Mouse (Mus musculus) testis, adult 2 months (tissue): Measurements from ENCODE around the gene Nuak1. TPM values are rescaled to one million over a fixed set of nuclear protein-coding genes. Genes with fewer than 3 reads are reported as not detected.

Experiments used
- H3K27ac ChIP-seq: fragments of 200-500 bp; 2 replicates; pipeline ENCODE4 v1.5.1; 2012; ENCODE audit warnings: low read depth, low read length; ENCODE audit not compliant: control insufficient read depth, insufficient read depth
- H3K27me3 ChIP-seq: fragments of 200-500 bp; 2 replicates; pipeline ENCODE4 v1.6.1; 2012; ENCODE audit warnings: mild to moderate bottlenecking, low read length, moderate library complexity; ENCODE audit not compliant: control insufficient read depth, insufficient read depth
- H3K36me3 ChIP-seq: fragments of 200-500 bp; 2 replicates; pipeline ENCODE4 v1.6.1; 2012; ENCODE audit warnings: mild to moderate bottlenecking, low read length; ENCODE audit not compliant: control insufficient read depth, insufficient read depth
- H3K4me1 ChIP-seq: fragments of 200-500 bp; 2 replicates; pipeline ENCODE4 v1.6.1; 2012; ENCODE audit warnings: low read length; ENCODE audit not compliant: control insufficient read depth, insufficient read depth
- H3K4me3 ChIP-seq: fragments of 200-500 bp; 2 replicates; pipeline ENCODE4 v1.5.1; 2012; ENCODE audit warnings: low read depth, mild to moderate bottlenecking, low read length, moderate library complexity, mixed read lengths; ENCODE audit not compliant: control insufficient read depth
- CTCF ChIP-seq: fragments of 200-500 bp; IDR thresholded peaks from 2 replicates; pipeline ENCODE4 v1.5.1; 2012; ENCODE audit warnings: low read depth, mild to moderate bottlenecking, inconsistent platforms, low read length, moderate library complexity; ENCODE audit not compliant: control insufficient read depth, insufficient read depth, insufficient replicate concordance
- POLR2A ChIP-seq: fragments of 200-500 bp; IDR thresholded peaks from 2 replicates; pipeline ENCODE4 v1.6.1; 2012; ENCODE audit warnings: low read depth, mild to moderate bottlenecking, inconsistent platforms, low read length, moderate library complexity; ENCODE audit not compliant: control insufficient read depth
- polyA plus RNA-seq: library from polyadenylated mRNA; depleted of rRNA; stranded (reverse); fragments of >200 nt; gene quantifications from 2 replicates; pipeline ENCODE4 v1.2.3, GENCODE M21; 2012

Gene Nuak1
- polyA plus RNA-seq, 1 experiment = 1.6 TPM

GRCm38 (mm10) chr10:84481327-84481671 lies 40.9 kb upstream of the Nuak1 start:
- peaks cover 9% of the 10 kb centered on the region for H3K4me1 ChIP-seq
- no peak overlapping the region for H3K4me3 ChIP-seq
- H3K36me3 ChIP-seq = no peaks in the 10 kb centered on the region
- H3K27ac ChIP-seq = no peak overlapping the region
- no peak for TF ChIP-seq POLR2A
- no peak for TF ChIP-seq CTCF
- no peaks in the 10 kb centered on the region for H3K27me3 ChIP-seq

DNA sequence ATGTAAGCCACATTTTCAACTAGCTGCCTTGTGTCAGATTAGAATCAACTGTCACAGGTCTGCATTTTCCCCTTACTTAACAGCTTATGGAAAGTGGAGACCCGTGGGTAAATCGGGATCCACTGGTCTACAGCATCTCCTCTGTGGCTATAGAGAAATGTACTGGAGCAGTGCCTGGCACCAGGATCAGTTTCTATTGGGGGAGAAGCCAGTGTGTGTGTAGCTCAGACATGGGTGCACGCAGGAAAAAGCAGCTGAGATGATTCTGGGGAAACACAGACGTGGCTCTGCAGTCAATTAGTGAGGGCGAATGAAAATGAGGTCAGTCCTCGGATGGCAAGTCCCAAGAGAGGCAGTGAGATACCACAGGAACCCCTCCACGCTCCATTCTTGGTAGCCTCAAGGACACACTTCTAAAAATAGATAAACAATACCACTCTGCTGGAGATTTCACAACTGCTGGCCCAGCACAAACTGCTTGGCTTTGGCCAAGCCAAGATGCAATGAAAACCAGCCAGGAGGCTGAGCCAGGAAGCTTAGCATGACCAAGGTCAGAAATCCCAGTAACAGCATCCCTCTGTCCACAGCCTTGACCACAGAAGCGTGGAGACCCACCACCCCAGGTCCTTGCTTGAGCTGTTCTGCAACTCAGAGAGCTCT lies 40.4 kb upstream of the Nuak1 start:
- TF ChIP-seq CTCF (no peak), POLR2A (no peak)
- no peak overlapping the region for H3K4me3 ChIP-seq
- no peak overlapping the region for H3K27ac ChIP-seq

GRCm38 (mm10) chr10:84480146-84480545 lies 39.7 kb upstream of the Nuak1 start:
- Histone ChIP-seq H3K27ac (no peak overlapping the region), H3K4me3 (no peak overlapping the region), H3K4me1 (peaks cover 5% of the 10 kb centered on the region), H3K27me3 (no peaks in the 10 kb centered on the region), H3K36me3 (no peaks in the 10 kb centered on the region)
- TF ChIP-seq CTCF (no peak), POLR2A (no peak)

More for the DNA sequence above, 40.4 kb upstream of the Nuak1 start:
- H3K27me3 ChIP-seq = no peaks in the 10 kb centered on the region
- H3K4me1 ChIP-seq = peaks cover 7% of the 10 kb centered on the region
- H3K36me3 ChIP-seq = no peaks in the 10 kb centered on the region

DNA sequence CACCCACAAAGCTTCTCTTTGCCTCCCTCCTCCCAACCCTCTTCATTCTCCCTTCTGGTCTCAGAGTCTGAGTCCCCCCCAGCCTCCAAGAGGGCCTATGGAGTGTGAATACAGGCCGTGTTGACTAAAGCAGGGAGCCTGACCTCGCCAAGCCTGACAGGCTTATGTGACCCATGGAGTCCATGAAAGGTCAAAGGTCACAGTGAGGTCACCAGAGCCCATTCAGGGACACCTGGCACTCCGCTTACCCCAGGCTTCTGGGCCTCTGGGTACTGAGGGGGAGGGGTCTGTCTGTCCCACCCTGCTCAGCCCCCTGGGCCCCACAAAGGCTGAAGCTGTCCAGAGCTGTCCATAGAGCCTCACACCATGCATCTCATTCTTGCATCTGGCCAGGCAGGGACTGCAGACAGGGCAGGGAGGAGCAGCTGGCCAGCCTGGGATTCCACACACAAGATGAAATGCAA lies 37.2 kb upstream of the Nuak1 start:
- TF ChIP-seq CTCF = no peak
- no peak for TF ChIP-seq POLR2A
- H3K4me3 ChIP-seq = no peak overlapping the region
- H3K4me1 ChIP-seq = peaks cover 5% of the 10 kb centered on the region
- H3K27me3 ChIP-seq = no peaks in the 10 kb centered on the region
- H3K27ac ChIP-seq = no peak overlapping the region
- H3K36me3 ChIP-seq = no peaks in the 10 kb centered on the region

DNA sequence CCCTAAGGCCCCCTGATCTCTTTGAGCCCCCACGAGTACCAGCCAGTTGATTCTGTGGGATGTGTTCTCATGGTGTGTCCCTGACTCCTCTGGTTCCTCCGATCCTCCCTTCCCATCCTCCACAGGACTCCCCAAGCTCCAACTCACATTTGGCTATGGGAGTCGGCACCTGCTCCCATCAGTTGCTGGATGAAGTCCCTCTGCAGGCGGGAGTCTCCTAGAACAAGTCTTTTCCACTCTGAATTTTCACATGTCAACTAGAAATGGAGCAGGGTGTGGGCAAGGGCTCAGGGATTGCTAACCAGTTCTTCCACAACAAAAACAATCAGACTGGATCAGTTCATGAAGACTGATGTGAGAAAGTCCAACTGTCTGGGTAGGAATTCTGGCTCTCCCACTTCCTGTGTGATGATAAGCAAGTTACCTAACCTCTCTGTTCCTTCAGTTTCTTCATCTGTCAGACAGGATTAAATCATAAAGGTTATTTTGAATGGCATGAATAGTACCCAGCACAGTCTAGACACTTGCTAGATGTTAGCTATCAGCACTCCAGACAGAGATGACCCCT lies 36.7 kb upstream of the Nuak1 start:
- no peak overlapping the region for H3K27ac ChIP-seq
- peaks cover 5% of the 10 kb centered on the region for H3K4me1 ChIP-seq
- TF ChIP-seq POLR2A (no peak), CTCF (no peak)

GRCm38 (mm10) chr10:84467555-84468164 lies 27.3 kb upstream of the Nuak1 start:
- TF ChIP-seq POLR2A (no peak), CTCF (no peak)
- no peaks in the 10 kb centered on the region for H3K36me3 ChIP-seq
- no peak overlapping the region for H3K27ac ChIP-seq
- H3K4me3 ChIP-seq = no peak overlapping the region
- no peaks in the 10 kb centered on the region for H3K4me1 ChIP-seq
- no peaks in the 10 kb centered on the region for H3K27me3 ChIP-seq

More for the DNA sequence above, 36.7 kb upstream of the Nuak1 start:
- no peak overlapping the region for H3K4me3 ChIP-seq
- H3K36me3 ChIP-seq = no peaks in the 10 kb centered on the region
- H3K27me3 ChIP-seq = no peaks in the 10 kb centered on the region

- Histone ChIP-seq H3K27me3 (no peaks in the 10 kb centered on the region), H3K4me1 (peaks cover 3% of the 10 kb centered on the region; the same call in 1 of the 2 replicates), H3K4me3 (no peak overlapping the region), H3K36me3 (no peaks in the 10 kb centered on the region), H3K27ac (no peak overlapping the region)
- TF ChIP-seq CTCF (no peak), POLR2A (no peak)
These were observed 25.1 kb upstream of the Nuak1 start for GRCm38 (mm10) chr10:84465511-84465910.
